Mouse (Mus musculus) fibroblast of lung, adult 2 months (primary cell): ENCODE measurements around the gene Ucma.

Experiments used
- DNase-seq: peaks from one replicate; pipeline ENCODE4 v3.0.0-alpha.2; 2011; ENCODE audit warnings: low read depth

The Ucma gene

DNA sequence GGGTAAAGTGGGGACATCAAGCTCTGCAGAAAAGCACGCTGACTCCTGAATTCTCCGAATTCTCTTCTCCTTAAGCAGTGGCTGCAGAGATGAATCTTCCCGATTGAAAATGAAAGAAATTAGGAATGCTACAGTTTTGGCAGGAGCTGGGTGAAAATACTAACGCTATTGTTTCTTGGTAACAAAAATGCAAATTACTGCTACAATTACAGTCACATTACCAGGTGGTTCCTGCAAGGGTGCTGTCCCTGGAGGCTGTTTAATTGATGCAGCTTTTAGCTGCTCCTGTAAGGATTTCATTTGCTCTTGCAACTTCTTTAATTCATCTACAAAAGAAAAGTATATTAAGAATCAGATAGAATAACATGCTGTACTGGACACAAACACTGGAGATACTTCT is 31.2 kb downstream of the Ucma start:
- no peak for DNase-seq

GRCm38 (mm10) chr2:5011898-5012490 is 36.1 kb downstream of the Ucma start:
- DNase-seq = no peak

- peak; percentile 85 for DNase-seq
Measured at GRCm38 (mm10) chr2:5012491-5013324, 36.8 kb downstream of the Ucma start, which contains the start of gene Mcm10. Gene Mcm10, minus strand, starts transcription at chr2:5012791.

- no peak for DNase-seq
Measured at GRCm38 (mm10) chr2:5014616-5015015, 38.7 kb downstream of the Ucma start.

DNA sequence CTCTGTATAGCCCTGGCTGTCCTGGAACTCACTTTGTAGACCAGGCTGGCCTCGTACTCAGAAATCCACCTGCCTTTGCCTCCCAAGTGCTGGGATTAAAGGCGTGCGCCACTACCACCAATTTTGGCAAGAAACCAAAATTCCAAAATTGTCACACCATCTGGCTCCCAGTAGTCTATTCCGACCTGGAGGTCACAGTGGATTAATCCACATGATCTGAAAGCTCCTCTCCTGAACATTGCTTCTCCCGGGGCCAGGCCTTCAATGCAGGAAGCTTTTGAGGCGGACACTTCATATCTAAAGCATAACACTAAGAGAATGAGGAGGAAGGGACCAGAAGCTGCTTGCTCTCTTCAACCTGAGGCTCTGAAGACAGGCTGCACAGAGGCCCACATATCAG is 39.6 kb downstream of the Ucma start:
- DNase-seq = no peak

GRCm38 (mm10) chr2:5016922-5017321 is 41.0 kb downstream of the Ucma start:
- DNase-seq = no peak

DNA sequence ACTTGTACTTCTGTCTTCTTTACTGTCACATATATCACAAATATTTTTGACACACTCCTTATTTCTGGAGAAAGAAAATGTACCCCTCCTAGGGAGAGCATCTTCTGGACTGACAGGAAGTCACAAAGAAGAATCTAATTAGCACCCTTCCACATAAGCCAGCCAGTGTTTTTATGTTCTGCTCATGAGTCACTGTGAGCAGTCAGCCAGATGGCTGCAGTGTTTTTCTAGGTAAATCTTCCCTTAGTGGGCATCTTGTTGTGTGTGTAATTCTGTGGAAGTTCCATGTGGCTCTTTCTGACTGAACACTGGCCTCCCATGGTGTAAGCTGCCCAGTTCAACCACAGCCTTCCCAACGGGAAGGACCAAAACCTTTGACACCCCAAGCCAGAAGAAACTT is 43.8 kb downstream of the Ucma start:
- no peak for DNase-seq

DNA sequence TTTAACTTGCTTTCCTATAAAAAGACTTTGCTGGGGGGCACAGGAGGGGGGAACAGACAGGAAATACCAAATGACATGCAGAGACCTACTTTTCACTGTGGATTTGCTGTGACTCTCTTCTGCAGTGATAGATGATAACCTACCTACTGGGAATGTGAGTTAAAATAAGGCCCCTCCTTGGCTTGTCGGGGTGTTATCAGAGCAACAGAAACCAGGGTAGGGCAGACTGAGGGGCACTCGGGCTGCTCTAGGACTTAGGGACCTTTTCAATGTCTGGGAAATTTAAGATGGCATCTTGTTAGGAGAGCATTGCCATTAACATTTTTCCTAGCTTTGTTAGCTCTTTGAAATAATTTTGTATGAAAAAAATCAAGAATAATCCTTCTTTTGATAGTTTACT is 47.4 kb downstream of the Ucma start:
- DNase-seq = no peak

DNA sequence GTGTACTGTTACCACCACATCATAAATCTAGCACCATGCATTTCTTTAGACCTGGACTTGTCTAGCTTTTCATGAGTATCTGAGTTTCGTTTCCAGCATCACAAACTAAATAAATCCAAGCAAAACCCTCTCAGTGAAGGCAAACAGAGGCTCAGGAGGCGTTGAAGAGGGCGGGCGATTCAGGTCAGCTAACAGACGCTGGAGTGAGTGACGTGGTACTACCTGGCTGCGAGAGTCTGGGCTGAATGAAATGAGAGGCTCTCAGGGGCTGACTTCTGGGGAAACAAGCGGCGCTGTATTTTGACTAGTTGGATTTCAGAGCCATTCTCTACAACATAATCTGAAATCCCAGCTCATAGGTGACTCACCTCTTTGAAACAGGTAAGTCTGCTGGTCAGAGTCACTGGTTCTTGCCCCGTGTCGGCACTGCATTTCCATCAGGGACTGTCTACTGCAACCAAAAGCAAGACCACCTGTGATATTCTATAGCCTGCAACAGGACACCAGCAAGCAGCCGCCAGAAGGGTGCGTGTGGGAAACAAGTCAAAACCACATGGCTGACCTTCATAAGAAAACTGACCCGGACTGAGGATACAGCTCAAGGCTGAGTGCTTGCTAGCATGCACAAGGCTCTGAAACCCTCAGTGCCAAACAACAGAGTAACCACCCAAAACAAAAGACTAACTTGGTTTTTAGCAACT is 47.9 kb downstream of the Ucma start:
- no peak for DNase-seq

- DNase-seq = no peak
Measured at GRCm38 (mm10) chr2:5025162-5025733, 49.3 kb downstream of the Ucma start.

GRCm38 (mm10) chr2:5027057-5027456 is 51.1 kb downstream of the Ucma start:
- DNase-seq = no peak

DNA sequence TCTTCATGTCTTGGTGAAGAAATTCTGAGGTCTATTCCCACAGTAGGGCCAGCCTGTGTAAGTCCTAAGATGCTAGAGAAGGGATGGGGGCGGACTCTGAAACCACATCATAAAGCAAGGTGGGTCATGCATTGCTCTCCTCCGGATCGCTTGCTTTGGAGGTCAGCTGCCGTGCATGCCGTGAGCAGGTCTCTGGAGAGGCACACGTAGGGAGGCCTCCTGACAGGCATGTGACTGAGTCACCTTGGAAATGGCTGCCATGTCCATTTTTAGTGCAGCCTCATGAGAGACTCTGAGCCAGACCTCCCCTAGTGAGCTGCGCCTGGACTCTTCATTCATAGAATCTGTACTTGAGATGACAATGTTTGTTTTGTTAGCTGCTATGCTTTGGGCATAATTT is 52.1 kb downstream of the Ucma start:
- no peak for DNase-seq

DNA sequence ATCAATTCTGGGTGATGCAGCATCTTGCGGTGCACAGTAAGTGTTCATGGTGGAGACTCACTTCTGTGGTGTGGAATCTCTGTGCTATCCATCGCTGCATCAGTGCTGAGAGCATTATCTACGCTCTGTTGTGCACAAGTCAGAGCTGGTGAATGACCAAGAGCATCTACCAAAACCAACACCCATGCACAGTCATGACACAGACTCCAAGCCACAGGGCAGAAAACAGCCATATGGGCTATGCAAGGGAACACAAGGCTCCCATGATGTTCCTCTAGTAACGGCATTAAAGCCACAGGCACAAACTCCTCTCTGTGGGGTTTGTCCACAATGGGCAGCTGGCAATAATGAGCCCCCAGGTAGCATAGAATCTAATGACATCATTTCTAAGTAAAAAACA is 53.9 kb downstream of the Ucma start:
- DNase-seq = no peak

DNA sequence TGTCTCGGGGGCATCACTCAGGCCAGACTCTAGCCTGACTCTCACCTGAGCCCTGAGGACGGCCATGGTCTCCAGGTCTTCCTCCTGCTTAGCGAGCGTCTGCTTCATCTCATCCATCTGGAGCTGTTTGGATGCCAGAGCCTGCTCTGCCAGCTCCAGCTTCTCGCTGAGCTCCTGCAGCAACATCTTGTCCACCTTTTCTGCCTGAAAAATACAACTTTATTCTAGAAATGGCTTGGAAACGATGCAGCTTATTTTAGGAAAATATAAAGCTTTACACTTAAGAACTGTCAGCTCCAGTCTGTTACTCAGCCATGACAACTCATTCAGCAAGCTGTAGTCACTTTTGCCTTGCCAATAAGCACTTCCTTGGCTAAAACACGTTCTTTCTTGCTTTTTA is 55.3 kb downstream of the Ucma start:
- DNase-seq = no peak

- DNase-seq = no peak
Measured at GRCm38 (mm10) chr2:5032665-5033064, 56.7 kb downstream of the Ucma start.

- DNase-seq = no peak
Measured at GRCm38 (mm10) chr2:5033546-5034420, 57.9 kb downstream of the Ucma start.

GRCm38 (mm10) chr2:5034801-5035200 is 58.9 kb downstream of the Ucma start:
- no peak for DNase-seq

DNA sequence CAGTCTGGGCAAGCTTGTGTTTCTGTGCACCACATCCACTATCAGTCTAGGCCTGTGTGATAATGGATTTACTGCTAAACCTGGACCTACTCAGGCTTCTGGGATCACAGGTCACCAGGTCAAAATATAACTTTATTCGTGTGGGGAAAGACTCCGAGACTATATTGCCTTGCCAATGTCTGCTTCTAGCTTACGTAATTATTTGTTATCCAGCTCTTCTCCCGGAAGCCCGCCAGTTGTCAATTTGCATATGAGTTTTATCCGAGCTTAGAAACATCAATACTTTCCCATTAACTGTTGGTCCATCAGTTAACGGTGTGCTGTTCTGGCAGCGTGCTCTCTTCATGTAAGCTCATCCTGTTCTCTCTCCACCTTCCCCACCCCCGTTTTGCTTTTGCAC is 59.3 kb downstream of the Ucma start:
- no peak for DNase-seq
